Mouse (Mus musculus) fibroblast of lung, adult 2 months (primary cell): Measurements from ENCODE around the gene 2010111I01Rik.
"Not testable (repeated sequence)": the region's sequence is repeated elsewhere in the genome, so short reads cannot be mapped to it uniquely, and the experiment has no call there.

ENCODE experiments used
- DNase-seq: peaks from one replicate; pipeline ENCODE4 v3.0.0-alpha.2; 2011; ENCODE audit warnings: low read depth

2010111I01Rik gene

GRCm38 (mm10) chr13:63206396-63206795 lies 241.7 kb downstream of the 2010111I01Rik start:
- DNase-seq: no peak

DNA sequence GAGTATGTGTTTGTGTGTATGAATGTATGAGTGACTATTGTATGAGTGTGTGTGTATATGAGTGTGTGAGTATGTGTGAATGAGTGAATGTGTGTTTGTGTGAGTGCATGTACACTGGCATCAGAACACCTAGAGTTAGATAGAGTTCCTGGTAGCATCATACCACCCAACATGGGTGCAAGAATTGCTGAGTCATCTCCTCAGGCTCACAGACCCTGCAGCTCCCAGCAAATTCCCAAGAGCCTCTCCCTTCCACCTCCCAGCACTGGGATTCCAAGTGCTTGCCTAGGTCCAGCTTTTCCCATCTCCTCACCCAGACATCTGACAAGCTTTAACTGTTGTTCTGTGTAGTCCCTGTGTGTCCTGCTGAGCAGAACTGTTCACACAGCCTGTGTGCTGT lies 251.8 kb downstream of the 2010111I01Rik start:
- no peak for DNase-seq

- no peak for DNase-seq
These were observed 258.5 kb downstream of the 2010111I01Rik start for GRCm38 (mm10) chr13:63223026-63223770.

- DNase-seq: no peak
These were observed 261.3 kb downstream of the 2010111I01Rik start for GRCm38 (mm10) chr13:63225796-63226583.

GRCm38 (mm10) chr13:63227785-63228184 lies 263.1 kb downstream of the 2010111I01Rik start:
- no peak for DNase-seq

DNA sequence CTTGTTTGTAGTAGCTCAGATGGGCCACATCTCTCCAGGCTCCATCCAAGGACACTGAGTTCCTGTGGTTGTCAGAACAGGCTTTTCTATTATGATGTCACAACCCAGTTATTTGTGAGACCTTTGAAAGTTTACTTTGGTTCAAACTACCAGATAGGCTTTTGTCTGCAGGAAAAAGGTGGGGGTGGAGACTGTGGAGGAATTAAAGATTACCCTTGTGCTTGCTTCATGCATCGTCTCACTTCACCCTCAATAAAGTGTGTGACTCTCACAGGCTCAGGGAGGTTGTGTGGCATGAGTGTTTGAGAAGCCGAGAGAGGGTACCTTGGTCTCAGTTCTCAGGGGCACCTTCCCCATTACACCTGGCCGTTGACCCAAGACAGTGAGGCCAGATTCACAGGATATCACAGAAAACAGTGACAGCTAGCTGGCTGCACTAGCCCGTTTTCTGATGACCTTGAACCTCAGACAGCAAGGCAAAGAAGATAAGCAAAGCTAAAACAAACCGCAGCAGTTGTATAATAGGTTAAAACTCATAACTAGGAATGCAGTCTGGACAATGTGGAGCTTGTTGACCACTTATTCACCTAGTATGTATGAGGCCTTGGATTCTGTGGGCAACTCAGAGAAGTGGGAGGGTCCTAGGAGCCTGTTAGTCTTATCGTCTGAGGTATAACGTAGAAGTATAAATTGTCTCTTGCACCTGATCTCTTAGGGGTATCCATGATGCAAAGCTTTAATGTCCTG lies 266.4 kb downstream of the 2010111I01Rik start:
- DNase-seq: no peak

DNA sequence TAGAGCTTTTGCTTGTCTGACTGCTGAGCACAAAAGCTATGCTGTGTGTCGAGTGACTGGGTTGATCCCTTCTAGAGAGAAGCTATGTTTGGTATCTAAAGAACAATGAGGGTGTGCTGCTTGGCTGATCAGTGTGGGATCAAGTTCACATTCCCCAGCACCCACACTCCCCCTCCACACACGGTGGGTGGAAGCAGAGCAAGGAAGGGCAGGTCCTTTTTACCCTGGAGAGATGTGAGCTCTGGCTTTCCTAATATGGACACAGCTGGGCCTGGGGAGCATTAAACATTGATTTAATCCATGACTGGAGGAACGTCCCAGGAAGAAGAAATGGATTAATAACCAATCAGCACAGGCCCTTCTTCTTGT lies 267.0 kb downstream of the 2010111I01Rik start:
- no peak for DNase-seq

GRCm38 (mm10) chr13:63232558-63232957 lies 267.9 kb downstream of the 2010111I01Rik start:
- DNase-seq: no peak

DNA sequence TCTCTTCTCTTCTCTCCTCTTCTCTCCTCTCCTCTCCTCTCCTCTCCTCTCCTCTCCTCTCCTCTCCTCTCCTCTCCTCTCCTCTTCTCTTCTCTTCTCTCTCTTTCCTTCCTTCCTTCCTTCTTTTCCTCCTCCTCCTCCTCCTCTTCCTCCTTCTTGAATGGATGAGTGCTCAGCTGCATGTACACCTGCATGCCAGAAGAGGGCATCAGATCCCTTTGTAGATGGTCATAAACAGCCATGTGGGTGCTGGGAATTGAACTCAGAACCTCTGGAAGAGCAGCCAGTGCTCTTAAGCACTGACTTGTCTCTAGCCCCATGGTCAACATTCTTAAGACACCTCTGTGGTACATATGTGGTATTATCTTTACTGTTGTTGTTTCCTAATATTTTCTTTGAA lies 269.8 kb downstream of the 2010111I01Rik start:
- DNase-seq: not testable (repeated sequence)

GRCm38 (mm10) chr13:63235551-63235950 lies 270.9 kb downstream of the 2010111I01Rik start:
- DNase-seq: no peak

- peak; percentile 19 for DNase-seq
These were observed 271.6 kb downstream of the 2010111I01Rik start for GRCm38 (mm10) chr13:63236159-63236893.

DNA sequence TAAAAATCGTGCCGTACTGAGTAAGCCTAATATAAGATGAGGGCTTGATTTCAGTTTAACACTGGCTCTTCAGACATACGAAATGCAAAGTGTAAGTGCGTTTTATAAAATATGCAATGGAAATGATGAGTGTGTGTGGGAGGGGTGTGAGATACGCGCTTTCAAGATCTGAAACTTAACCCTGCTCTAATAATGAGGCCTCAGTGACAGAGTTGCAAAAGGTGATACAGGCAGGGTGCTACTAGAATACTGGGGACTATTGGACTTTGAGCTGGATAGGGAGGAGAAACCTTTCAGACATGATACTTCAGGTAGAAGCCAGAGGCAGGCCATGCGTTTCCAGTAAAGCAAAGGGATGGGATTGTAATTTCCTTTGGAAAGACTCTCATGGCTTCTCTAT lies 273.4 kb downstream of the 2010111I01Rik start:
- no peak for DNase-seq

DNA sequence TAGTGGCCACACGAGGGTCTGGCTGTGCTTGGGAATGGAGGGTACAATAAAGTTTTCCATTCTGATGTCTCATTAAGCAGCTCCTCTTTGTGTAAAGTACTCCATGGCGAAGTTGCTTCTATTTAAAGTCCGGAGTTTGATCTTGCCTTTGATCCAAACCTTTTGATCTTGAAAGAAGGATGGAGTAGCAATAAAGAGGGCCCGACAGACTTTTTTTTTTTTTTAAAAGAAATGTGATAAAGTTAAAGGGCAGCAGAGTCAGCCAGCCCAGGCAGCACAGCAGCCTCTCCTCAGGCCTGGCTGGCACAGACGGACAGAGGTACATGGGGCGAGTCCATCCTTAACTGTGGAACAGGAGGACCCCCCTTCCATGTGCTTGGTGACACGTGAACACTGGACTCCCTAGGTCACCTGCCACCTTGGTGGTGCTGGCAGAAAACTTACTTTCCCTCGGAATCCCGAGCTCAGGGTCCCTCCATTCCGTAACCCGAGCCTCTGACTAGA lies 274.7 kb downstream of the 2010111I01Rik start:
- DNase-seq: no peak

DNA sequence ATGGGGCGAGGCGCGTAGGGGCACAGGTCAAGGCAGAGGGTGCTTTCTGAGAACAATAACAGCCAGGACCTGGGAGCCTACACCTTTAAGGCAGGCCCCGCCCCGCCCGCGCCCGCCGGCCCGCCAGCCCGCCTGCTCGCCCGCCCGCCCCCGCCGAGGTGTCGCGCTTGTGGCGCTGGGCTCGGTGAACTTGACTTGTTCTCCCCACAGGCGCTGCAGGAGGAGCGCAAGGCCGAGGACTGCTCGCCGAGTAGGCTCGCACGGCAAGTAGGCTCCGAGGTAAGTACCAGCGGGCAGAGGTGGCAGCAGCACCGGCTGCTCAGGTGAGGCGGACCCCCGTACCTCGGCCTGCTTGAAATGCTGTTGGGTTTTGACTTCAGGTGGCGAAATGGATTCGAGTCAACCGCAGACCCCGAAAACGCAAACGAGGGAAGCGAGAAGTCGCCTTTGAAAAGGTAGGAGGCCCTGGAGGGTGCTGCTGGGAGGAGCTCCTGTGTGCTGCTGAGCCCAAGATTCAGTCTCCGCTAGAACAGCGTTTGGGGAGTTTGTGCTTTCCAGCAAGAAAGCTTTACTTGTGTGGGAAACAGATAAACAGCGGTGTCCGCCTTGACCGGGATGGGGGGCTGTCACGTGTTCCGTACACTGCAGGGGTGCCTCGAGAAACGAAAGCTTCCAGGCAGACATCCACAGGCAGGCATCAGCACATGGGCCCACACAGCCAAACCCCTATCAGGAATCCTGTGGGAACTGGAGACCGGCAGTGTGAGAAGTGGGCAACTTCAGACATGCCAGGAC lies 275.4 kb downstream of the 2010111I01Rik start:
- no peak for DNase-seq

GRCm38 (mm10) chr13:63240835-63241234 lies 276.1 kb downstream of the 2010111I01Rik start:
- no peak for DNase-seq

- no peak for DNase-seq
These were observed 277.0 kb downstream of the 2010111I01Rik start for GRCm38 (mm10) chr13:63241665-63242064.

DNA sequence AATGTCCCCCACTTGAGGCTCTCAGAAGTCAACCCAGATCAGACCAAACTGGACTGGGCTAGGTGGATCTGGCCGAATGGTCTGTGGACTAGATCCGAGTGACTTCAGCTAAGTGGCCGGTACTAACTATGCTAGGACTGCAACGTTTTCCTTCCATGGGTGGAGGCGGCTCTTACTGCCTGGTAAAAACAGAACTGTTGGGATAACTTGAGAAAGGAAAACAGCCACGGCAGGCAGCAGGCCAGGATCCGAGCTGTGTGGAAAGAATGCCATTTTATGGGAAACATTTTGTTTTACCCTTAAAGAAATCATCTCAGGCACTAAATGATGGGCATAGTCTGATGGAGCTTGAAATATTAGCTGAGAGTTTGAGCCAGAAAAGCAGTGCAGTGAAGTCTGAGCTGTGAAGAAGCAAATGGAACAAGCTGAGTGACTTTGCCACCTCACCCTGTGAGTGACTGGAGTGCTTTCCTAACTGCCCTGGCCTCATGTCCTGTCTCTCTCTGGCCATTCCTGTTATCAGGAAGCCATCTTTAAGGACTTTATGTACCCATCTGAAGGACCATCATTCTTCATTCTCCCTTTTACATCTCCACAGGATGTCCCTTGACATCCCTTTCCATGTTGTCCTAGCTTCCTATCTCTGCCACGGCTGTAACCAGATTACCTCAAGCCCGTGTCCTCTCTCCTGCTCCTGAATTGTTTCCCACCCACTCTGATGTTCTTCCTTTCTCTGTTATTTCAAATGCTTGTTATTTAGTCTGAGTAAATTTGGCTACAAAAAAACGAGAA lies 277.9 kb downstream of the 2010111I01Rik start:
- no peak for DNase-seq

DNA sequence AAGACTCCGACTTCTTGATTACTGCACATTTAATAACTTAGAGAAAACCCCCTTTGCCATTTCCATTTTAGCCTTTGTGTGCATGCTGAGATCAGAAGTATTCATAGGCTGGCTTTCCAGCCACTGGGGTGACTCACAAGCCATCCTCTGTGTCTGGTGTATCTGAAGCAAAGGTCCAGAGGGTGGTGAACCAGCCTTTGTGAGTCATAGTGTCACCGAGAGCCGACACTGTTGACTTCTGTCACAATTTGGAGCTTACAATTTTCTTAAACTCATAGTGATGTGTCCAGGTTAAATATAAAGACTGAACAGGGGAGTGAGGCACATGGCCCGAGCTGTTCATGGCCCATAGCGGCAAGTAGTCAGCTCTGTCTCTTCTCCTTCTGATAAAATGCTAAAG lies 278.9 kb downstream of the 2010111I01Rik start:
- DNase-seq: peak; percentile 57

DNA sequence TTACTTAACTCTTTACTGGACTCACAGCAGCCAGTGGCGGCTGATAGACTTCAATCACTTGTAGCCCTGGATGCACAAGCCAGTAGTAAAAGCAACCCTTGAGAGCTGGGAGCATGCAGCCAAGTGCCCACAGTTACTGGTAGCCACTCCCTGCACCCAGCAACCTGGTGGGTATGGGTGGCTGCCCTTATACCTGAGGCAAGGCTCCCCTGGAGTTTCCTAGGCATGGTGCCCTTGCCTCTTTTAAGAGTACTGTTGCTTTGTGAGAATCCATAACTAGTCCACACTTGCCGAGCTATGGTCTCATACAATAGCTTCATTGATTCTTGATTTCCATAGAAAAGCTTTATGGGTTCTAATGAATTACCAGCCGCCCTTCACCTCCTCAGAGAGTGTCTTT lies 279.7 kb downstream of the 2010111I01Rik start:
- DNase-seq: no peak

DNA sequence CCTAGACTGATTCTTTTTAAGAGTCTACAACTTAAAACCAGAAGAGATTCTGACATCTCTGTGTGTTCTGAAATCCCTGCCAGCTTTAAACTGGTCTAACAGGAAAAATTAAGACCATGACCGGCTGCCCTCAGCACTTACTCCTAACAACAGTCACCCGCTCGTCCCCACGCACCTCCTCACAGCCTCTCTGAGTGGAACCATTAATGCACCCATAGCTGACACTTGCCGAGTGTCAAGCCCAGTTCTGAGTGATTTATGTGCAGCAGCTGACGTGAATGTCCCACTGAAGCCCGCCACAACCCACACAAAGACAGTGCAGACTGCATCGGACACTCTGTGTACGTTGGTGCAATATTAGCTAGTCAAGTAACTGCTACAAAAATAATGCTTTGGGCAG lies 280.5 kb downstream of the 2010111I01Rik start:
- no peak for DNase-seq
